Mouse (Mus musculus): ENCODE measurements at regions not wholly inside any gene's neighbourhood (a gene's known extent, or its start where the extent isn't known, plus 50 kb on each side); places are given as distances from the start of the nearest gene placed in this dataset.

GRCm38 (mm10) chr1:186407656-186408055 is 290.5 kb upstream of the Lyplal1 start:
- Histone ChIP-seq H3K36me3 (ENCODE audit: insufficient read depth) (no peaks in the 10 kb centered on the region), H3K4me2 (ENCODE audit: low read depth) (no peak overlapping the region), H3K27me3 (ENCODE audit: insufficient read depth, low read length) (no peaks in the 10 kb centered on the region), H3K27ac (ENCODE audit: low read depth, low read length) (no peak overlapping the region), H3K4me3 (ENCODE audit: low read depth, low read length) (no peak overlapping the region), H3K4me1 (ENCODE audit: insufficient read depth) (peaks cover 15% of the 10 kb centered on the region; the same call in 1 of the 2 replicates), H3K9ac (no peak overlapping the region), H3K9me3 (ENCODE audit: low read length) (no peaks in the 10 kb centered on the region)
- ATAC-seq (no peak), DNase-seq (no peak)
- TF ChIP-seq CTCF (IDR thresholded peaks at IDR 0.05; ENCODE audit: low read depth): no peak
- WGBS: 53% methylated on average over 8 of the region's 8 CpGs

GRCm38 (mm10) chr1:186405693-186406092 is 288.6 kb upstream of the Lyplal1 start:
- H3K27ac ChIP-seq (ENCODE audit: low read depth, low read length): no peak overlapping the region
- DNase-seq (no peak), ATAC-seq (no peak)
- no peaks in the 10 kb centered on the region for H3K36me3 ChIP-seq (ENCODE audit: insufficient read depth)
- no peak overlapping the region for H3K9ac ChIP-seq
- H3K4me2 ChIP-seq (ENCODE audit: low read depth): no peak overlapping the region
- 89% methylated on average over 5 of the region's 5 CpGs for WGBS
- H3K9me3 ChIP-seq (ENCODE audit: low read length): no peaks in the 10 kb centered on the region
- H3K4me1 ChIP-seq (ENCODE audit: insufficient read depth): peaks cover 15% of the 10 kb centered on the region; the same call in 1 of the 2 replicates
- TF ChIP-seq CTCF (IDR thresholded peaks at IDR 0.05; ENCODE audit: low read depth): no peak
- H3K4me3 ChIP-seq (ENCODE audit: low read depth, low read length): no peak overlapping the region
- no peaks in the 10 kb centered on the region for H3K27me3 ChIP-seq (ENCODE audit: insufficient read depth, low read length)

GRCm38 (mm10) chr1:186399762-186400161 is 282.7 kb upstream of the Lyplal1 start:
- no peaks in the 10 kb centered on the region for H3K27me3 ChIP-seq (ENCODE audit: insufficient read depth, low read length)
- H3K9me3 ChIP-seq (ENCODE audit: low read length): no peaks in the 10 kb centered on the region
- TF ChIP-seq CTCF (IDR thresholded peaks at IDR 0.05; ENCODE audit: low read depth): no peak
- no peaks in the 10 kb centered on the region for H3K36me3 ChIP-seq (ENCODE audit: insufficient read depth)
- no peak overlapping the region for H3K4me2 ChIP-seq (ENCODE audit: low read depth)
- 41% methylated on average over 8 of the region's 8 CpGs for WGBS
- ATAC-seq (no peak), DNase-seq (no peak)
- no peaks in the 10 kb centered on the region for H3K4me1 ChIP-seq (ENCODE audit: insufficient read depth)
- no peak overlapping the region for H3K4me3 ChIP-seq (ENCODE audit: low read depth, low read length)
- H3K27ac ChIP-seq (ENCODE audit: low read depth, low read length): no peak overlapping the region
- no peak overlapping the region for H3K9ac ChIP-seq

- Histone ChIP-seq H3K4me3 (ENCODE audit: low read depth, low read length) (no peak overlapping the region), H3K36me3 (ENCODE audit: insufficient read depth) (no peaks in the 10 kb centered on the region), H3K27ac (ENCODE audit: low read depth, low read length) (no peak overlapping the region), H3K9me3 (ENCODE audit: low read length) (no peaks in the 10 kb centered on the region), H3K4me2 (ENCODE audit: low read depth) (no peak overlapping the region), H3K9ac (no peak overlapping the region), H3K4me1 (ENCODE audit: insufficient read depth) (no peaks in the 10 kb centered on the region), H3K27me3 (ENCODE audit: insufficient read depth, low read length) (no peaks in the 10 kb centered on the region)
- peak; percentile 45 for TF ChIP-seq CTCF (IDR thresholded peaks at IDR 0.05; ENCODE audit: low read depth)
- ATAC-seq (no peak; the same call in 1 of the 2 replicates), DNase-seq (peak; percentile 18)
- 58% methylated on average over 5 of the region's 5 CpGs for WGBS
Measured at GRCm38 (mm10) chr1:186393005-186393404, 275.9 kb upstream of the Lyplal1 start.

GRCm38 (mm10) chr1:186384440-186384839 is 267.3 kb upstream of the Lyplal1 start:
- Histone ChIP-seq H3K27ac (ENCODE audit: low read depth, low read length) (no peak overlapping the region), H3K4me3 (ENCODE audit: low read depth, low read length) (no peak overlapping the region), H3K9me3 (ENCODE audit: low read length) (no peaks in the 10 kb centered on the region), H3K27me3 (ENCODE audit: insufficient read depth, low read length) (no peaks in the 10 kb centered on the region), H3K36me3 (ENCODE audit: insufficient read depth) (no peaks in the 10 kb centered on the region), H3K9ac (no peak overlapping the region), H3K4me1 (ENCODE audit: insufficient read depth) (no peaks in the 10 kb centered on the region), H3K4me2 (ENCODE audit: low read depth) (no peak overlapping the region)
- DNase-seq: no peak
- 72% methylated on average over 4 of the region's 4 CpGs for WGBS
- ATAC-seq: no peak
- no peak for TF ChIP-seq CTCF (IDR thresholded peaks at IDR 0.05; ENCODE audit: low read depth)

GRCm38 (mm10) chr1:186383453-186383852 is 266.3 kb upstream of the Lyplal1 start:
- Histone ChIP-seq H3K4me2 (ENCODE audit: low read depth) (no peak overlapping the region), H3K27me3 (ENCODE audit: insufficient read depth, low read length) (no peaks in the 10 kb centered on the region), H3K4me1 (ENCODE audit: insufficient read depth) (no peaks in the 10 kb centered on the region), H3K9ac (no peak overlapping the region), H3K27ac (ENCODE audit: low read depth, low read length) (no peak overlapping the region), H3K9me3 (ENCODE audit: low read length) (no peaks in the 10 kb centered on the region), H3K36me3 (ENCODE audit: insufficient read depth) (no peaks in the 10 kb centered on the region), H3K4me3 (ENCODE audit: low read depth, low read length) (no peak overlapping the region)
- no peak for DNase-seq
- WGBS: 80% methylated on average over 2 of the region's 2 CpGs
- ATAC-seq: no peak
- TF ChIP-seq CTCF (IDR thresholded peaks at IDR 0.05; ENCODE audit: low read depth): no peak

- no peak overlapping the region for H3K4me3 ChIP-seq (ENCODE audit: low read depth, low read length)
- no peaks in the 10 kb centered on the region for H3K27me3 ChIP-seq (ENCODE audit: insufficient read depth, low read length)
- no peaks in the 10 kb centered on the region for H3K36me3 ChIP-seq (ENCODE audit: insufficient read depth)
- H3K9me3 ChIP-seq (ENCODE audit: low read length): no peaks in the 10 kb centered on the region
- TF ChIP-seq CTCF (IDR thresholded peaks at IDR 0.05; ENCODE audit: low read depth): no peak
- no peak overlapping the region for H3K9ac ChIP-seq
- 90% methylated on average over 3 of the region's 3 CpGs for whole genome bisulfite sequencing
- H3K27ac ChIP-seq (ENCODE audit: low read depth, low read length): no peak overlapping the region
- DNase-seq (no peak), ATAC-seq (no peak)
- H3K4me1 ChIP-seq (ENCODE audit: insufficient read depth): no peaks in the 10 kb centered on the region
- H3K4me2 ChIP-seq (ENCODE audit: low read depth): no peak overlapping the region
Measured at GRCm38 (mm10) chr1:186383006-186383405, 265.9 kb upstream of the Lyplal1 start.
